Mouse (Mus musculus) thymus, adult 2 months (tissue): ENCODE results near the gene Gm20388.

Experiments used
- CTCF ChIP-seq: fragments of 200-500 bp; IDR thresholded peaks from 2 replicates; pipeline ENCODE4 v1.5.1; 2012; ENCODE audit warnings: mild to moderate bottlenecking, control low read depth, low read length, moderate library complexity, borderline replicate concordance; ENCODE audit not compliant: control insufficient read depth, poor library complexity, insufficient read depth; ENCODE audit errors: extremely low read depth
- POLR2A ChIP-seq: fragments of 200-500 bp; IDR thresholded peaks from 2 replicates; pipeline ENCODE4 v1.6.1; 2012; ENCODE audit warnings: mild to moderate bottlenecking, low read length, control low read depth, moderate library complexity; ENCODE audit not compliant: control insufficient read depth, poor library complexity, insufficient read depth; ENCODE audit errors: extremely low read depth

GRCm38 (mm10) chr8:122816965-122817364, 2906.3 kb downstream of the Gm20388 start:
- TF ChIP-seq CTCF = no peak
- TF ChIP-seq POLR2A = no peak
